Mouse (Mus musculus) regulatory T cell (primary cell): ENCODE measurements around the gene Rngtt.

Source experiments
- in situ Hi-C: fragments of 300-600 bp; cut with MboI, MseI; formaldehyde crosslinking; loops from one replicate; pipeline ENCODE4 v1.15.1; 2025; ENCODE audit warnings: high pct_unique_total_duplicates

Gene Rngtt

DNA sequence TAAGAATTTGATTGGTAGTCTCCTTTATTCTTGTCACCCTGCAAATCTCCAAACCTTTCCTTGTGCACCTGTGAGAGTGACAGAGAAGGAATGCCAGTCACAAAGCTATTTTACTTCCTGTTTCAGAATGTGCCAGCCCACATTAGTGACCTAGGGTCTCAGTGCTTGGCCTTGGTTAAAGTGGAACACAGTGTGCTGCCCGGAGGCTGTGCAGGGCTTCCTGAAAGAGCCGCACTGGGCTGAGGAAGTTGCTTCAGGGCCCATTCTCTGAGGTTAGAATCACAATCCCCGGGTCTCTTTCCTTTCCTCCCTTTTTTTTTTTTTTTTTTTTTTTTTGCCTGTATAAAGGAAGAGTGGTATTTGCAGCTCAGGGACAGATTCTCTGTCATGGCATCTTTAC is 203.3 kb downstream of the Rngtt start:
- in situ Hi-C loops = no loop called here

DNA sequence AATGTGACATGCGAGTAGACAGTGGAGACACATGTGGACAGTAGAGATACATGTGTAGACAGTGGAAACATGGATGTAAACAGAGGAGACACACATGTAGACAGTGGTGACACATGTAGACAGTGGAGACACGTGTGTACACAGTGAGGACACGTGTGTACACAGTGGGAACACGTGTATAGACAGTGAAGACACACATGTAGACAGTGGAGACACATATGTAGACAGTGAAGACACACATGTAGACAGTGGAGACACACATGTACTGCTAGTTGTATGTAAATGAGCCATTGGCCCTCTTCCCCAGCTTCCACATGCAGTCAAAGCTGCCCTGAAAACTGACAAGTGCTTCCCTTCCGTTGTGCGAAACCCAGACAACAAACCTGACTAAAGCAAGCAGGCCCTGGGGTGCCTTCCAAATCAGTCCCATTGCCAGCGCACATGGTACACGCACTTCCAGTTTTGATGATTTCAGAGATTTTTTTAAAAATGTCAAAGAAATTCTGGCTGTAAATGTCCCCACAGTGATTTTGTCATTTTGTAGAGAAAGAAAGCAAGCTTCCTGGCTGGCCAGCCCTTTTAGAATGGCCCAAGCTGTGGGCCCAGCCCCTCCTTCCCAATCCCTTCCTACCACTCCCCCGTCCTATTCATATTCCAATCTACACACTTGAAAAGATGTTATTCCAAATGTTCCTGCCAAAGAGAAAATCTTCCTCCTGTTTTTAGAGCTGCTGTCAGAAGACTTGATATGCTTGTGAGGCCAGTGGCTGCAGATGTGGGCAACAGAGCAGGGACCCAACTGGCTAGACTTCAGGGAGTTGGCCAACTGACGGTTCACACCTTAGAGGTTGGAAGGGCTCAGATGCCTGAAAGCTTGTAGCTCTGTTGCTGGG is 204.2 kb downstream of the Rngtt start:
- in situ Hi-C loops = no loop called here

DNA sequence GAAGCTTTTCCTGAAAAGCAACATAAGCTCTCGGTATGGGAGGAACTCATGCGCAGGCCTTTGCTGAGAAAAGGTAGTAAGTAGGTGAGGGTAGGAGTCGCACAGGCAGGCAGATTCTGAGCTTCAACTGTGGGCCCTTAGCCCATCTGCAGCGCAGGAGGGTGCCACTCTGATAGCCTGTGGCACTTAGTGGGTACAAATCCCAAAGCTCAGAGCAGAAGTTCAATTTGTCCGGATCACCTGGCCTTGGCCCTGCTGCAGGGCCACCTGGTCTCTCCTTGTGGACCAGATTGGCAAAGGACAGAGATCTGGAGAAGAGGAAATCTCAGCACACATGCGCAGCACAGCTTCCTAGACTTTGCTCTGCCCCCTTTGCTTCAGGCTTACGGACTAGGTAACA is 210.1 kb downstream of the Rngtt start:
- in situ Hi-C loops = no loop called here

DNA sequence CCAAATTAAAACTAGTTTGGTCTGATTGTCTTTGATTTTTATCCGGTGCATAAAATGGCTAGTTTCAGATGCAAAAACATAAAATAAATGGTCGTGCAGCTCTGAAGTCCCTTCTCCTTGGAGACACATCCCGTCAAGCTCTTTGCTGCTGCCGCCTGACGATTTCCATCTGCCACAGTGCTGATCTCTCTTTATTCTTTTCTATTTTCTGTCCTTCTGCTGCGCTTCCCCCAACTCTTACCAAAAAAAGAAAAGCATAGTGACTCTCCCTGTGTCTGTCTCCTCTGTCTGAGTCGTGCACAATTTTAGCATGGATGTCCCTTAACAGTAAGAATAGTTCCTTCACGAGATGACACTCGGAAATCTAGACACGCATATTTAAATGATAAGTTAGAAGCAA is 210.8 kb downstream of the Rngtt start:
- in situ Hi-C loops = no loop called here

DNA sequence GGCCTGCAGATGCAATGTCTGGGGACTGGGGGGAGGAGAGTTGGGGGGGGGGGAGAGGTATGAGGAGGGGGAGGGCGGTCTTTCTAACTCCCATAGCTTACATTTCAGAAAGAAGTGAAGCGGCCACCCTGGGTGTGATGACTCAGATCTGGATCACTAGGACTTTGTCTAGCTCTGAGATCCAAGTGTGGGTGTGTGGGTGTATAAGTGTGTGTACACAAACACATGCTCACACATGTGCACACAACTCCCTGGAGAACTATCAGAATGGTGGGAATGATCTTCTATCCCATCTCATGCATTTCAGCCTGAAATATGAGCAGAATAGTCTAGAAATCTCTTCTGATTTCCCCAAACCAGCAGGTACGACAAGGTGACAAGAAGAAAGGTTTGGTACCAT is 213.7 kb downstream of the Rngtt start:
- in situ Hi-C loops = no loop called here

DNA sequence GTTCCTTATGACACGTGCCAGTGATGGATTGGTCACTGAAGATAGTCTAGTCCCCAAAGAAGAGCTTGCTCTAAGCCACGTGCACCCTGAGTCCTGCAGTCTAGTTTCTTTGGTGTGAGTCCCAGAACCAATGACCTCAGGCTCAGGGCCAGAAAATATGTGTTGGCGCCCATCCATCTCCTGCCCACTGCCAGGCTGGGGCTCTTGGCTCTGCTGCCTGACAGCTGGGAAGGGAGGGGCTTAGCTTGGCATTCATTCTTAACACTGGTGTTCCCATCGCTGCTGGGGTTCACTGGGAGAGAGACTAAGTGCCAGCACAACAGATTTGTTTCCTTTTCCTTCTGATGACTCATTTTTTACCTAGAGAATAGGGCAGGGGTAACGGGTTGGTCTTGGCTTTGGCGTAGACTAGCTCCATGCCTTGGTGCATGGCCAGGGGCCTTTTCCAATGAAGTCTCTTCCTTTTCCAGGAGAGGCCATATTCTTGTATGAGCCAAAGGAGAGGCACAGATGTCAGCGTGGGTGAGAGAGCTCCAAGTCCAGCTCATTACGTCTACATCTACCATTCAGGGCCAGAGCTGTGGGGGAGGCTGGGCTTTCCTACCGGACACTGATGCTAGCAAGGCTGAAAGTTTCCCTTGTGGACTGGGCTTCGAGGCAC is 214.5 kb downstream of the Rngtt start:
- in situ Hi-C loops = no loop called here

DNA sequence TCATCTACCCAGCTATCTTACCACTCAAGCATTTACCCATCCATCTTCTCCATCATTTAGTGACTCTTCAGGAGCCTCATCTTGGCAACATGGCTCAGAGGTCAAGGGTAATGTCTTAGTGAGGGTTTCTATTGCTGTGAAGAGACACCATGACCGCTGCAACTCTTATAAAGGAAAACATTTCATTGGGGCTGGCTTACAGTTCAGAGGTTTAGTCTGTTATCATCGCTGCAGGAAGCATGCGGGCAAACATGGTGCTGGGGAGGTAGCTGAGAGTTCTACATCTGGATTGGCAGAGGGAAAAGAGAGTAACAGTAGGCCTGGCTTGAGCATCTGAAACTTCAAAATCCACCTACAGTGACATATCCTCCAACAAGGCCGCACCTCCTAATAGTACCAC is 215.2 kb downstream of the Rngtt start:
- in situ Hi-C loops = no loop called here

DNA sequence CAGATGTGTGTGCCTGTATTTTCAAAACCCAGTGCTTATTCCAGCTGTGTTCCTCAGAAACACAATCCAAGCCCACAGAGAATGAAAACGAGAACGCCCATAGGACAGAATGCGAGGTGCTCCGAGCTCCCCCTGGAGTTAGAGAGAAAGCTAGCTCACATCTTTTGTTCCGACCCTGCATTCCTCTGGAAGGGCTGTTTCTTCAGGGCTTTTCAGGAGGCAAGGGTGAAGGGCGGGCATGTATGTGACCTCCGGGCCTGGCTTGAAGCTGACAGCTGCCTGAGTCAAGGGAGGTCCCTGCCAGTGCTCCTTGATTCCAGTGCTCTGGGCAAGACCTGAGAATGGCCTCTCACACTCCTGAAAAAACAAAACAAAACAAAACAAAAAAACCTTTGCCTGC is 216.0 kb downstream of the Rngtt start:
- in situ Hi-C loops = no loop called here

DNA sequence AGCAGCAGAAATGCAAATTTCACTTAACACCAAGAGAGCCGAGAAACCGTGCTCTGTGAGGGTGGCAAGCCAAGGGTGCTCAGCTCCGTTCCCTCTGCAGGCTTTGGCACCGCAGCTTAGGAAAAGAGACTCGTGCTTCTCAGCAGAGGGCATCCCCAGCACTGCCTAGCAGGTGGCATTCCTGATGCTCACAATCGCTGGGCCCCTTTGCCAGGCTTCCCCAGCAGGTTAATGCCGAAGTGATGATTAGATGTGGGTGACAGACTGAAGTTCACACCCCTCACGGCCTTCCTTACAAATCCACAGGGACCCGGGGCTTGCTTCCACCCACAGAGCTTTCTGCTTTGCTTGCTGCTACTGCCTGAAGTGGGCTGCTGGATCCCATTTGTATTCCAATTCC is 216.6 kb downstream of the Rngtt start:
- in situ Hi-C loops = no loop called here

DNA sequence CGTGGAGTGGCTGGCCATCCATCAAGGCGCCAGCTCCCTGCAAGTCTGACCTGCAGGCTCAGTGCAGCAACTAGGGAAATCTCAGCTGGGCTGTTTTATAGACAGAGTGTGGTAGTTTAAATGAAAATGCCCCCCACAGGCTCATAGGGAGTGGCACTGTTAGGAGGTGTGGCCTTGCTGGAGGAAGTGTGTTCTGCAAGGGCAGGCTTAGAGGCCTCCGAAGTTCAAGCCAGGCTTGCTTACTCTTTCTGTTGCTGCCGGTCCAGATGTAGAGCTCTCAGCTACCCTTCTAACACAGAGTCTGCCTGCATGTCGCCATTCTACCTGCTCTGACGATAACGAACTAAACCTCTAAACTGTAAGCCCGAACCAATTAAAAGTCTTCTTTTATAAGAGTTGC is 222.5 kb downstream of the Rngtt start:
- in situ Hi-C loops = no loop called here

DNA sequence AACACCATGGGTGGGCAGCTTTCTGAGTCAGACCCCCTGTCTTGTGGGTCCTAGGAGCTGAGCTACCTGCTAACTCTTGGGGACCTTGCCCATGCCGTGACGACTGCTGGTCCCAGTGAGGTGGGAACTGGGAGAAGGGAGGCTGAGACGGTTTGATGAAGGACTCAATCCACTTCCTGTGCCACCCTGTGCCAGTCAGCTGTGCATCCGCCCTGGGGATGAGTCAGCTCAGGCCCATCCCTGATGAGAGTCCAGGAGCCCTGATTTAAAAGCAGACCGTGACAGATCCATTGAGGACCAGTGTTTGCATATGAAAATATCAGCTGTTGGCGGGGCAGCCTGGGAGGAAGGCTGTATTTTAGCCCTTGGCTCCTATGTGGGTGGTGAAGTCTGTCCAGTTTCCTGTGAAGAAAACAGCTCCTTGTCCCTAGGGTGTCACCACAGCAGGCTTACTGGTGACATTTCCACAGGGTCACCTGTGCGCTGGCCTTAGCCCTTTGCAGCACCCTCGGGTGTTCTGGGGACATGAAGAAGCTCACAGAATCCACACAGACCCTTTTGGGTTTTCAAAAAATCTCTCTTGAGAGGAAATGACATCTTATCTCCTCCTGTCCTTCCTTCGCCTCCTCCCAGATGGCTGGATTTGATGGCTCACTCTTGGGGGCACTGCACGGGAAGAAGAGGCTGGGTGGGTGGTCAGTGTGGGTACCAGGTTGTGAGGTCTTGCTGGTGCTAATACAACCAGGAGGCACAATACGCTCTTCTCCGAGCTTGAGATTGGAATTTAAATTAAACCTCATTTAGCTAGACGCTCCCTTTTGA is 234.9 kb downstream of the Rngtt start:
- in situ Hi-C loops = no loop called here

DNA sequence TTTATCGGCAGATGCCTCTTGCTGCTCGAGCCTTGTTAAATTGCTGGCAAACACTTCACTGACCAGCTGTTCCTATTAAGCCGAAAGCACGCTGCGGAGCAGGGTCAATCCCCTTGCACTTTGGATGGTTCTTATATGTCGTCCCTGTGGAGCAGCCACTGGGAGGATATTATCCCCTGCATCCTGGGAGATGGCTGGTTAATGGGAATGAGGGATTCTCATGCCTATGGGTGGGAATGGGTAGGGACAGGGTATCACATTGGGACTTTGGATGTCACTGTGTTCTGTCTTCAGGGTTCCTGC is 235.4 kb downstream of the Rngtt start:
- in situ Hi-C loops = no loop called here

DNA sequence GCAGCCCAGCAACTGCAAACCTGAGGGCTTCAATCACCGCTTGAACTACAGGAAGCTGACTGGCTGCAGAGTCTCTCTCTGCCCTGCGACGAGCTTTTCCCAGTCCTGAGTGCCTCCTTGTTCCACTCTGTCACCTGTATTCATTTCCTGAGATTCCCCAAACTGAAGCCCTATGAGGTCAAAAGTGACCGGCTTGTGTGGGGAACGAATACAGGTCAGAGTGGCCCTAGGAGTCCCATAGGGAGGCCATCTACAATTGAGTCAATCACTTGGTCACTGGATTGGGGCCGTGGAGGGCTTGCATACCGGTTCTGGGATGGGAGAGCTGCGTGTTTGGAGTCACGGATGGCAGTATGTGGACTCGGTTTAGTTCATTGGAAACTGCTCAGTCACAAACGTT is 236.2 kb downstream of the Rngtt start:
- in situ Hi-C loops = no loop called here

DNA sequence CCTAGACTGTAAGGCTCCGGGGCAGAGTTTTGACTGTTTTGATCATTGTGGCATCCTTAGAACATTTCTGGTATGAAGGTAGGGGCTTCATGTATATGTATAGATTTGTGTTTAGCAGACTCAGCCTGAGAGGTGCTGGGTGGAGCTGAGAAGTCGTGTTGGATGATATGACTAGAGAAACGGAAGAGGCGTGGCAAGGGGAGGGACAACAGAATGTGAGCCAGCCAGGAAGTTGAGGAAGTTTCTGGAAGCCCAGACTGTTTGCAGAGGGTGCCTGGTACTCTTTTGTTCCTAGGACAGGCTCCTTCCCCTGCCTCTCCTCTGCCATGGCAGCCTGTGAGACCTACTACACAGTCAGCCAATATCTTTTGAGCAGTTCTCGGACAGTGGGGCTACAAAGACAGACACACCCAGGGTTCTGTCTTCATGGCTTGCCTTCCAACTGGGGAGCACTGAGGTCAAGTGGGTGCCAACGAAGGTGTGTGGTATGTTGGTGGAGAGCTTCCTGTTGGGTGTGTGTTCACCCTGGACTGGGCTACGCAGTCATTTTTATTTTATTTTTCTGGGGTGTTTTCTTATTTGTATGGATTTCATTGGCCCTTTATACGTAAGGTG is 237.3 kb downstream of the Rngtt start:
- in situ Hi-C loops = no loop called here

DNA sequence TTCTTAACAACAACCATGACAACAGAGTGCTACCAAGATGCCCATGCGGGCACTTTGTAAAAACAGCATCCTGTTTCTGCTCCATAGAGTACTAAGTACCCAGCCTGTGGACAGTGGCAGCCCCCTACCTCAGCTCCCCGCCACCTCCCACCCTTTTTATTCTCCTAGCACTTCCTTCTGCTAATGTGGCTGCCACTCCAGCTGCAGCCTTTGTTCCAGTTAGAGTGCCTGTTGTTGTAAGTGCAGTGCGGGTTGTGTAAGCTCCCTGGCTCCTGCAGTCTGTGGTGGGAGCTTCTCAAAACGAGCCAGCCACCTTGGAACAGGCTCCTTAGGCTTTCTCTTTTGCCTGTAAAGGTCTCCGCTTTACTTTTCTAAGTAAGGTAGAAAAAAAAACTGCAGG is 239.5 kb downstream of the Rngtt start:
- in situ Hi-C loops = loop anchor here (5.0 to 25.0 kb wide), 2 partner anchors 158 to 688 kb away; no protein-coding TSS in a partner anchor
